Mouse (Mus musculus) Muller cell, postnatal 12 days (primary cell): ENCODE data around the gene Phox2b.
A peak's percentile ranks its signal among the peaks of the same experiment; 100 is the strongest.

Source experiments
- DNase-seq: peaks from one replicate; pipeline ENCODE4 v3.0.0-alpha.2; 2015; ENCODE audit errors: inconsistent ontology term

Phox2b gene

GRCm38 (mm10) chr5:67098733-67099323 is at the start of gene Phox2b:
Phox2b (minus strand) TSS chr5:67099301.
- peak; percentile 25 for DNase-seq

GRCm38 (mm10) chr5:67142622-67143021 is 43.5 kb upstream of the Phox2b start:
- DNase-seq = no peak

- DNase-seq = no peak
Measured at GRCm38 (mm10) chr5:67139052-67140015, 40.2 kb upstream of the Phox2b start.

GRCm38 (mm10) chr5:67138643-67139042 is 39.5 kb upstream of the Phox2b start:
- peak; percentile 36 for DNase-seq

GRCm38 (mm10) chr5:67134698-67135097 is 35.6 kb upstream of the Phox2b start:
- no peak for DNase-seq

- DNase-seq = no peak
Measured at GRCm38 (mm10) chr5:67131671-67132070, 32.6 kb upstream of the Phox2b start.

GRCm38 (mm10) chr5:67106261-67106660 is 7.2 kb upstream of the Phox2b start:
- no peak for DNase-seq

- no peak for DNase-seq
Measured at GRCm38 (mm10) chr5:67103016-67103415, 3.9 kb upstream of the Phox2b start.

GRCm38 (mm10) chr5:67101793-67102600 is 2.9 kb upstream of the Phox2b start:
- no peak for DNase-seq

GRCm38 (mm10) chr5:67101395-67101760 is 2.3 kb upstream of the Phox2b start:
- DNase-seq = no peak

- no peak for DNase-seq
Measured at GRCm38 (mm10) chr5:67100564-67101394, 1.7 kb upstream of the Phox2b start.

GRCm38 (mm10) chr5:67099393-67100271 is 531 bp upstream of the Phox2b start:
- peak; percentile 43 for DNase-seq

- DNase-seq = peak; percentile 29
Measured at GRCm38 (mm10) chr5:67098051-67098732, 909 bp downstream of the Phox2b start.

- DNase-seq = no peak
Measured at GRCm38 (mm10) chr5:67097106-67098050, 1.7 kb downstream of the Phox2b start.

GRCm38 (mm10) chr5:67096378-67096771 is 2.7 kb downstream of the Phox2b start:
- no peak for DNase-seq

GRCm38 (mm10) chr5:67095651-67096377 is 3.3 kb downstream of the Phox2b start:
- DNase-seq = no peak

GRCm38 (mm10) chr5:67095153-67095552 is 3.9 kb downstream of the Phox2b start:
- DNase-seq = no peak

GRCm38 (mm10) chr5:67093991-67094390 is 5.1 kb downstream of the Phox2b start:
- no peak for DNase-seq
